27 mouse cellular contexts compared by ENCODE assay signal in the genomic region with DNA sequence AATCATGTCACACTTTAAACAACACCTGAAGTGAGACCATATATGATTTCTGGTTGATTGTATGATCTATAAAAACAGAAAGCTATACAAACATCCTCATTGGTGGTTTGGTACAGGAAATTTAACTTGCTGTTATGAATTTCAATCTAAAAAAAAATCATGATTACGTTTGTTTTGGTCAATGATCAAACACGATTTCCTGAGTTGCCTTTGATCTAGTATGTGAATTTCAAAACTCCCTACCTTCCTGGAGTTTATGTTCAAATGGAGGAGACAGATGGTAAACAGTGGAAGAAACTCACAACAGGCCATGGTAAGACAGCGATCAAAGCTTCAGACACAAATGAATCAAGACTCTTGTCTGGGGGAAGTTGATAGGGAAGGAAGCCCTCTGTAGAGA.
"Had no signal": no experiment of that assay in that cellular context is flagged by ENCODE, and none has a peak within 500 bp of the region (broad histone marks: within the 10 kb centered on the region; RNA-seq: fewer than 3 reads in every experiment).

No protein-coding gene starts in this region.

- H3K4me1 ChIP-seq: liver, embryonic 12.5 days had no signal

- H3K36me3 ChIP-seq: heart, embryonic 13.5 days; heart, embryonic 15.5 days; hindbrain, embryonic 13.5 days; hindbrain, embryonic 15.5 days; kidney, embryonic 15.5 days; limb, embryonic 13.5 days; liver, embryonic 12.5 days had no signal

- H3K4me2 ChIP-seq: heart, embryonic 11.5 days; heart, embryonic 13.5 days; heart, embryonic 15.5 days; hindbrain, embryonic 13.5 days; hindbrain, embryonic 15.5 days; kidney, embryonic 15.5 days; limb, embryonic 13.5 days; limb, embryonic 15.5 days; liver, embryonic 12.5 days had no signal

- H3K9me3 ChIP-seq: heart, embryonic 15.5 days; hindbrain, embryonic 15.5 days; kidney, embryonic 15.5 days; limb, embryonic 13.5 days had no signal

- H3K27ac ChIP-seq: heart, adult 2 months; heart, embryonic 13.5 days; heart, embryonic 15.5 days; hindbrain, embryonic 13.5 days; hindbrain, embryonic 15.5 days; hindbrain, postnatal 0 days; kidney, embryonic 15.5 days; kidney, postnatal 0 days; limb, embryonic 13.5 days; limb, embryonic 15.5 days; liver, embryonic 12.5 days; liver, embryonic 14.5 days had no signal

- H3K9ac ChIP-seq: heart, embryonic 13.5 days; heart, embryonic 15.5 days; hindbrain, embryonic 13.5 days; hindbrain, embryonic 15.5 days; kidney, embryonic 15.5 days; limb, embryonic 13.5 days; limb, embryonic 15.5 days; liver, embryonic 12.5 days; liver, embryonic 14.5 days had no signal

- H3K27me3 ChIP-seq: heart, embryonic 13.5 days; heart, embryonic 15.5 days; hindbrain, embryonic 13.5 days; hindbrain, embryonic 15.5 days; kidney, embryonic 15.5 days; limb, embryonic 13.5 days; limb, embryonic 15.5 days; liver, embryonic 12.5 days had no signal

- DNase-seq: gastrocnemius, postnatal 14 days; gastrocnemius, postnatal 36 days; heart, adult 11 months; heart, adult 2 months; heart, postnatal 14 days; heart, postnatal 36 days; kidney, adult 11 months; kidney, adult 2 months; kidney, adult 9 months; kidney, postnatal 14 days; kidney, postnatal 36 days; layer of hippocampus, adult 9-11 months; layer of hippocampus, postnatal 36 days; left cerebral cortex, postnatal 4 days had no signal

- H3K4me3 ChIP-seq: heart, adult 2 months; heart, embryonic 13.5 days; heart, embryonic 15.5 days; hindbrain, embryonic 13.5 days; hindbrain, embryonic 15.5 days; kidney, embryonic 15.5 days; limb, embryonic 13.5 days; limb, embryonic 15.5 days; liver, embryonic 12.5 days had no signal

- ATAC-seq: hindbrain, postnatal 0 days; intestine, embryonic 16.5 days; liver, embryonic 12.5 days had no signal
